Mouse (Mus musculus) T-helper 17 cell (primary cell): Measurements from ENCODE around the gene Anks3.

Experiments
- in situ Hi-C, 2 experiments: fragments of 300-600 bp; cut with MboI, MseI; formaldehyde crosslinking; loops; 1 replicate in 1 of 2; 2 replicates in 1 of 2; pipeline ENCODE4 v1.15.1; 2025; ENCODE audit warnings: high pct_unique_total_duplicates in 2 of 2

Gene Anks3

GRCm38 (mm10) chr16:4901167-4901566, 62.8 kb downstream of the Anks3 start:
- in situ Hi-C loops: no loop called here

GRCm38 (mm10) chr16:4899711-4900110, 64.3 kb downstream of the Anks3 start:
- in situ Hi-C loops: no loop called here

GRCm38 (mm10) chr16:4898881-4899280, 65.1 kb downstream of the Anks3 start:
- in situ Hi-C loops: no loop called here

- in situ Hi-C loops: no loop called here
These were observed 66.8 kb downstream of the Anks3 start for GRCm38 (mm10) chr16:4897146-4897730.

DNA sequence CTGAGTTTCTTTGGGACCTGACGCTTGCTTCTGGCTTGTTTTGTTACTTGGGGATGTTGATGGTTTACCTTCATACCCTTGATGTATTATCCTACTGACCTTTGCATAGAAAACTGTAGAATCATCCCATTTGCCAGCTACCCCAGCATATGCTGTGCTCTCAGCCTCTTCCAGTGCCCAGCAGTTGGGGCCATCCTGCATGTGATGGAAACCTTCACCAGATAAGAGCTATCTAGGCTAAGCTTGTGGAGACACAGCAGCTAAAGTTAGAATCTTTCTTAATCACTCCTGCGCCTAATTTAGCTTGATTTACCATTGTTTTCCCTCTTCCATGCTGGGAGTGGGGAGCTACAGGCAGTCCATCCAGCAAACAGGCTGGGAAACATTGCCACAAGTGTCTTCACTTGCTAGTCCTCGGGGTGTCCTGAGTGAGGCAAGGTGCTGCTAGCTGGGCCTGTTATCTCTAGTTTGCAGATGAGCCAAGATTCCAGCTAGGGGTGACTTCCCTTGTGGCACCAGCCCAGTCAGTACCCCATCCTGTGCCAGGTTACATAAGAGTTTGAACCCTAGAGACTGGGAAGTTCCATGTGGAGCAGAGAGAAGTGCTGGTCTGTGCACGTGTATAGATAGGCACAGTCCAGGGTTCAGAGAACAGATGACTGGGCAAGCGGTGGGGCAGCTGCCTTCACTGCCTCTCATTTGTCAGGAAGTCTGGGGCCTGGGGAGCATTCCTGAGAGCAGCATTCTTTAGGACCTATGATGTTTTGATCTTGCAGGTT, 67.6 kb downstream of the Anks3 start:
- in situ Hi-C loops: no loop called here

DNA sequence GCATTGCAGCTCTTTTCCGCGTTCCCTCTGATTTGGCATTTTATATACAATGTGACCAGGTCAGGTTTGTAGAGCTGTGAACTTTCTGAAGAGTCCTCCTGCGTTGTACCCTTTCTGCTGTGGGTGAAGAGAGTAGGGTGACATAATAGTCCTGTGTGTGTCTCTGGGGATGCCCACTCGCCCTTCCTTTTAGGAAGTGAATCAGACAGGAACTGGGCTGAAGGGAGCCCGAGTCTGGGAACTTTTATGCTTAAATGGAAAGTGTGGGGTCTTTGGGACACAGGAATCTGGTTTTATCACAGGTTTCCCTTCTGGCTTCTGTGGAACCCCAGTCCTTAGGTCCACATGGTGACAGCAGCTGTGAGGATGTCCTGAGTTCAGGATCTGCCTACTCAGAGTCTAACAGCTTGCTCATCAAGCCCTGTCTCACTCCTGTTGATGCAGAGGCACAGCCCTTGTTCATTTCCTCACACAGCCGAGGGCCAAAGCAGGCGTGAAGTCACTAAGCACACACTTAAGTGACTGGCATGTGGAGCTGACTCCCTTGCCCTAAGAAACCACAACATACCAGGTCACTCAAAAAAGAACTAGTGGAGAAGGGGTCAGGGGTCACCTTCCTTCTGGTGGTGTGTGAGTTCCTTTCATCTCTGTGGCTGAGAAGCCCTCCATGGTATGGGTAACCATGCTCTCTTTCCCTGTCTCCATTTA, 69.7 kb downstream of the Anks3 start:
- in situ Hi-C loops: no loop called here

DNA sequence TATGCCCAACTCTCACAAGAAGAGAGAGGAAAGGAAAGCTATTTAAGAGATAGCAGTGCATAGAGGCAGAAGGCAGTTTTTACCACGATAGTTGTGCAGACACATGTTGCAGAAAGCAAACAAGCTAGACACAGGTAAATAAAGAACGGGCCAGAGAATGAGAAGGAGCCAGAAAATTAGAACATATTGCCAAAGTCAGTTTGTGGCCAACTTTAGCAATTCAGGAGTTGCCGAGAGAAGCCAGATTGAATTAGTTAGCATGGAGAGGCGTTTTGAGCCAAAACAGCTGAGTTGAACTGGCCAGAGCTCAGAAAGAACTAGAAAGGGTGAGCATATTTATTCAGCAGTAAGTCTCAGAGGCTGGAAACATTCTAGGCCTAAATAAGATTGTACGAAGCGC, 71.8 kb downstream of the Anks3 start:
- in situ Hi-C loops: no loop called here
